Mouse (Mus musculus) embryonic stem cell, embryonic (primary cell): ENCODE data around the gene Pdk2.

Experiments
- CTCF ChIA-PET, 4 experiments: fragments of 300-600 bp in 2 of 4; fragments of 350-600 bp in 2 of 4; sonication (Branson Sonifier 250); formaldehyde crosslinking; loops; one replicate each; lab custom pipeline; 2022; ENCODE audit warnings: inconsistent platforms in 2 of 4; lab: Charles Lee
- POLR2A ChIA-PET, 4 experiments: fragments of 300-600 bp in 2 of 4; fragments of 350-600 bp in 2 of 4; sonication (Branson Sonifier 250); formaldehyde crosslinking; loops; one replicate each; lab custom pipeline; 2022; ENCODE audit warnings: antibody characterized with exemption in 4 of 4, inconsistent platforms in 1 of 4; lab: Charles Lee

Pdk2 gene

DNA sequence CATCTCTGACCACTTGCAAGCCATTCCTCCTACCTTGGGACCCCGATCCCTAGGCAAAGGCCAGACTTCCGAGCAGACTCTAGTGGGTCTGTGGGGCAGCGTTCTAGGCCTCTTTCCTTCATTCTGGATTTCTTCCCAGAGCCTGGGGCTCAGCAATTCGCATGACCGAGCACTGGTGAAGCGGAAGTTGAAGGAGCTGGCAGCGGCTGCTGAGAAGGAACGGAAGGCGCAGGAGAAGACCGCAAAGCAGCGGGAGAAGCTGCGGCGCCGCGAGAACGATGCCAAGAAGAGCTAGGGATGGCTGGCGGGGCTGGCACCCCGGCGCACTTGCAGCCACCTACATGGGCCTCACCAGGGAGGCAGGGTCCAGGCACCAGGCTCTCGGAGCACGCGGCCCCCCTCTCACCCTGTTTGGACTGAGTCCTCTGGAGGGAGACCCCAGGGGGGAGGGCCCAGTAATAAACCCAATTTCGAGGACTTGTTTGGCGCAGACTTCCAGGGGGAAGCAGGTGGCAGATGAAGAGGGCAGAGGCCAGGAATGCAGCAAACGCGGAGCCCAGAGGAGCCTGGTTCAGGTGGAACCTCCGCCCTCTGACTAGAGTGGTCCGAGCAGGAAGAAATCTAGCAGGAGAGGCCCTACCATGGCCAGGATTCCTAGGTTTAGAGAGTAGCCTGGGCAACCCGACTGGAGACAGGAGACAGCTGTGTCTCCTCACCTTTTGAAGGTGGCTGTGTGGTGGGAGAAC, 16.5 kb downstream of the Pdk2 start:
- ChIA-PET POLR2A (interaction anchor here in 3 of 4 experiments (0.6 to 1.8 kb wide), 8 partner anchors 9 to 89 kb away, joined by 3 to 5 read pairs (median 4); no protein-coding TSS in a partner anchor), CTCF (interaction anchor here in 3 of 4 experiments (0.6 to 1.7 kb wide), 7 partner anchors 8 to 227 kb away, joined by 3 to 6 read pairs (median 4); partner anchors contain the start of gene Pdk2 (in 2 of the 3))

DNA sequence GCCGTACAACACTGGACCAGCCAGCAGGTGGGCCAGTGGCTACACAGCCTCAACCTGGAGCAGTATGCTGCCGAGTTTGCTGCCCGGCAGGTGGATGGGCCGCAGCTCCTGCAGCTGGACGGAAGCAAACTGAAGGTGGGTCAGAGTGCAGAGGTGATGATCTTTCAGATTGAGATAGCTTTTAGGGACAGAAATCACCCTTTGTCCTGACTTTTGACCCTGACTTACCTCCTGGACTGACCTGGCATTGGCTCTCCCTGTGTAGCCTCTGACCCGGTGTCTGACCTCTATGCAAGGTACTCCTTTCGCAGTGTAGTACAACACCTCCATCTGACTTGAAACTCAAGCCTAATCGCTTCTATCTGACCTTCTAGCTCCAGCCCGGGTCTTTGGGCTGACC, 17.7 kb downstream of the Pdk2 start:
- CTCF ChIA-PET, result interaction anchor here in 3 of 4 experiments (0.7 to 2.3 kb wide), 3 partner anchors 18 to 172 kb away, joined by 3 to 13 read pairs (median 3); no protein-coding TSS in a partner anchor
- POLR2A ChIA-PET, result interaction anchor here in 1 of 4 experiments (1.8 kb wide), 1 partner anchor 10 kb away, joined by 5 read pairs; no protein-coding TSS in a partner anchor

DNA sequence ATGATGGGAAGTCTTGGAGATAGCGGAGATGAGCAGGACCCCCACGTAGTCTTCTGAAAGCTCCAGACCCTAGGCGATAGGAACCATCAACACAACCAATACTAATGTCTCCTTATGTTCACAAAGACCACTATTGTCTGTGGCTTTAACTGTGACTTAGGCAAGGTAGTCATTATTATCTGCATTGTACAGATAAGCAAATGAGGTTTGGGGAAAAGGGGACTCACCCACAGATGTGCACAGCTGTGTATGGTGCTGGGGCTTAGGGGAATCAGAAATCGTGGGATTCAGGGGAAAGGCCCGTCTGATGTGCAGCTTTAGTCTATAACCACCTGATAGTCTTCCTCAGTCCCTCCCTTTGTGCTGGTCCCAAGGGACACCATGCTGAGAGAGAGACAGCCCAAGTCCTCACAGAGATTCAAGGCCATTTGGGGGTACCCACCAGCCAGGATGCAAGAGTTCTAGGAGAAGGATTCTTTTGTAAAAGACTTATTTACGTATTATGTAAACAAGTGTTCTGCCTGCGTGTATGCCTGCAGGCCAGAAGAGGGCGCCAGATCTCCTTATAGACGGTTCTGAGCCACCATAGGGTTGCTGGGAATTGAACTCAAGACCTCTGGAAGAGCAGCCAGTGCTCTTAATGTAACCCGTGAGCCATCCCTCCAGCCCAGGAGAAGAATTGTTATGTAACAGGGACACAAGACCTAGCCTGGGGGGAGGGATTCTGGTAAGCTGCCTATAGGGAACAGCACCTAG, 18.7 kb downstream of the Pdk2 start:
- ChIA-PET CTCF (interaction anchor here in 3 of 4 experiments (0.7 to 2.3 kb wide), 11 partner anchors 10 to 229 kb away, joined by 3 to 13 read pairs (median 3); no protein-coding TSS in a partner anchor), POLR2A (interaction anchor here in 2 of 4 experiments (1.0 to 2.0 kb wide), 2 partner anchors 19 to 20 kb away, joined by 3 to 5 read pairs; no protein-coding TSS in a partner anchor)

DNA sequence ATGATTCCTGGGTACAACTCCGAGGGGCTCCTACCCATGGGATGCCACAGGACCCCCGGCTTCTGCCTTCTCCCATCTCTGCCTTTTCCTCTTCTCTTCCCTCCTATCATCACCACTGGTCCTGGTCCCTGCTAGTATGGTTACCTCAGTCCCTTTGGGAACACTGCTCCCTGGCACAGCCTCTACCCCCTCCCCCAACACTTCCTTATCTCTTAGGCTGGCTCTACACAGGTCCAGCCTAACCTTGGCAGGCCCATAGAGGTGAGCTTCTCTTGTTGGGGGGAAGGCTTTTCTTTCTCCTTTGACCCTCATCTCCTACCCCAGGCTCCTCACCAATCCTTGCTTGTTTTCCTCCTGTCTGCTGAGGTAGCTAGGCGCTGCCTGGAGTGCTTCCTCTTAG, 25.7 kb downstream of the Pdk2 start:
- ChIA-PET CTCF (interaction anchor here in 2 of 4 experiments (0.6 to 2.8 kb wide), 3 partner anchors 15 to 46 kb away, joined by 3 to 13 read pairs (median 3); no protein-coding TSS in a partner anchor), POLR2A (interaction anchor here in 1 of 4 experiments (0.5 kb wide), 1 partner anchor 50 kb away, joined by 4 read pairs; no protein-coding TSS in a partner anchor)

DNA sequence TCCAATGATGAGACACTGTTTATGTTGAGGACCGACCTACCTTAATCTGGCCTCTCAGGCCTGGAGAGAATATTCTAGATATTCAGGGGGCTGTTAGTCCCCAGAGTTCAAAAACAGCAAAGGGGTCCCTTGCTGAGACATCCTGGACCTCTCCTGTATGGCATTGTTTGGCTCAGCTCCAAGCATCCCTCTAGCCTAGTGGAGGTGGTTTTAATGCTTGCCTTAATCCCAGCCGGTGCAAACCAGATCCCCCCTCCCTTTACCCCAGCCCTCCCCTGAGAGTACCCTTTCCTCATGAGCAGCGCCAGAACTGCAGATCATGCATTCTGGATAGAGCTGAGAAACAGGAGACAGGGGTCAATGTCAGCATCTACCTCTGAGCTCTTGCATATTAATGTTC, 28.7 kb downstream of the Pdk2 start:
- ChIA-PET CTCF (interaction anchor here in 3 of 4 experiments (0.5 to 1.8 kb wide), 4 partner anchors 10 to 202 kb away, joined by 3 to 7 read pairs (median 3); no protein-coding TSS in a partner anchor), POLR2A (interaction anchor here in 1 of 4 experiments (1.4 kb wide), 1 partner anchor 19 kb away, joined by 3 read pairs; no protein-coding TSS in a partner anchor)

DNA sequence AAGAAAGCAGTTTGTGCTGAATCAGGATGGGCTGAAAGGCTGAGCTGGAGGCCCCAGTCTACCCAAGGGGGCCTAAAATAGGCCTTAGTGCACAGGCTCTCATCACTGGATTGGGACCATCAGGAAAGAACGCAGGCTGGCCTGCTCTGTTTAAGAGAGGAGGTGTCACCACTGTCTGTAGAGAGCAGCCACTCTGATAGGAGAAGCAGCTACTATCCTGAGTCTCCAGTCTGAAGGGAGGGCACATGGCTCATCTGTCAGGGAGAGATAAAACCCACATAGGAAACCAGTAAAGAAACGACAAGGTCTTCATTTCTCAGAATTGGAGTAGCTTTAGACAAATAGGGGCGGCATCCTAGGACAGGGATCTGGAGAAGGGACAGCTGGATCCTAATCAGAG, 29.1 kb downstream of the Pdk2 start:
- ChIA-PET POLR2A (interaction anchor here in 1 of 4 experiments (1.4 kb wide), 1 partner anchor 19 kb away, joined by 3 read pairs; no protein-coding TSS in a partner anchor), CTCF (interaction anchor here in 3 of 4 experiments (0.5 to 1.8 kb wide), 8 partner anchors 10 to 202 kb away, joined by 3 to 7 read pairs (median 4); no protein-coding TSS in a partner anchor)

DNA sequence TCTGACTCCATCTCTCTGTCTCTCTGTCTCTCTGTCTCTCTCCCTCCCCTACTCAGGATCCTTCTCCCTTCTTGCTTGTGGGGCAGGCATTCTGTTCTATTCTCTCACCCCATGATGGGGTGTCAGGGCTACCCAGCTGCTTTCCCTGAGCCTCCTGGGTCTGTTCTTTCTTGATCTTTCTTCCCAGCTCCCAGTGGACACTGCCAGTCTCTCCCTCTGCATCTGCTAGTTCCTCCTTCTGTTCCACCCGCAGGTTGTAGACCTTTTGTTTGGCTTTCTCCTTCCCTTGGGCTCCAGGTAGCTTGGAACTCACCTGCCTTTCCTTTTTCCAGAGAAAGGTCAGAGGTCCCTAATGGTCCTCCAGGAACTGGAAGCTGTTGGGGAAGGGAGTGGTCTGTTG, 29.7 kb downstream of the Pdk2 start:
- CTCF ChIA-PET, result interaction anchor here (0.6 to 1.8 kb wide), 10 partner anchors 11 to 116 kb away, joined by 3 to 7 read pairs (median 4); no protein-coding TSS in a partner anchor

DNA sequence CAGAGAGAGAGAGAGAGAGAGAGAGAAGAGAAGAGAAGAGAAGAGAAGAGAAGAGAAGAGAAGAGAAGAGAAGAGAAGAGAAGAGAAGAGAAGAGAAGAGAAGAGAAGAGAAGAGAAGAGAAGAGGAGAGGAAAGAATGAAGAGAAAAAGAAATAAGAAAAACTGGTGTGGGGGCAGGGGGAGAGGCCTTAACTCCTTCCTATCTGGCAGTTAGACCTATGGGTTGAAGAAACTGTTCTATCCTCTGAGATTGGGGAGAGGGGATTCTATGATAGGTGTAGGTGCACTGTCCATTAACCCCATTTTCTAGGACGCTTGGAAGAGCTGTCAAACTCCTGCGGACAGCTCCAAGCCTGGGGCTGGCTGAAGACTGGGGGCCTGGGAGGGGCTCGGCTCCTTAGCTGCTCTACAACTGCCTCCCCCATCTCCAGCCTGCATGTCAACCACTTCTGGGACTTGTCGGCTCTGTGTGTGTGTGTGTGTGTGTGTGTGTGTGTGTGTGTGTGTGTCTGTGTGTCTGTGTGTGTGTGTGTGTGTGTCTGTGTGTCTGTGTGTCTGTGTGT, 30.2 kb downstream of the Pdk2 start:
- ChIA-PET CTCF (interaction anchor here (0.6 to 1.8 kb wide), 12 partner anchors 10 to 491 kb away, joined by 3 to 27 read pairs (median 4); no protein-coding TSS in a partner anchor), POLR2A (interaction anchor here in 3 of 4 experiments (0.5 to 1.4 kb wide), 4 partner anchors 9 to 993 kb away, joined by 3 to 4 read pairs (median 3); no protein-coding TSS in a partner anchor)

More for the DNA sequence above, 29.7 kb downstream of the Pdk2 start:
- POLR2A ChIA-PET, result interaction anchor here in 3 of 4 experiments (0.5 to 1.4 kb wide), 4 partner anchors 9 to 993 kb away, joined by 3 to 4 read pairs (median 3); no protein-coding TSS in a partner anchor

DNA sequence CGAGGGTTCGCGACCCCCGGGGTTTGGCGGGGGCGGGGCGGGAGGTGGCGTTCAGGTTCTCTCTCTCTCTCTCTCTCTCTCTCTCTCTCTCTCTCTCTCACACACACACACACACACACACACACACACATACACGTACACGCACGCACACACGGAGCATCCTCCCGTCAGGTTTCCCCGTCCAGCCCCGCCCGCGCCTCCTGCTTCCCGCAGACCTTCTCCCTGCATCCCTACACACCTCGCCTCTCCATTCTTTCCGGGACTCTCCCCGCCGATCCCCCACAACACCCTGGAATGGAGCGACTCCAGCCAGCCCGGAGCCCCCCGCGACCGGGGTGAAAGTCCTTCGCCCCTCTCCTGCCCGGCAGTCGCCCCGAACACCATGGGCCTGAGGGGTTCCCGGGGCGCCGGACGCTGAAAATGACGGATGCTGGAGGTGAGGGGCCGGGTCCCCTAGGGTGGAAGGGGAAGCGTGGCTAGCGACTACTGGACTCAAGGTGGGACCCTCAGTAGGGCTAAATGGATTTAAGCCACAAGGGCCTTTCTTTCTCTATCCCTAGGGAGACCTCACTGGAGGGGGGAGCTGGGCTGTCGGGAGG, 30.9 kb downstream of the Pdk2 start:
- ChIA-PET POLR2A (interaction anchor here in 1 of 4 experiments (1.3 kb wide), 1 partner anchor 10 kb away, joined by 4 read pairs; no protein-coding TSS in a partner anchor), CTCF (interaction anchor here in 2 of 4 experiments (0.7 to 1.6 kb wide), 7 partner anchors 10 to 492 kb away, joined by 3 to 27 read pairs (median 4); no protein-coding TSS in a partner anchor)

DNA sequence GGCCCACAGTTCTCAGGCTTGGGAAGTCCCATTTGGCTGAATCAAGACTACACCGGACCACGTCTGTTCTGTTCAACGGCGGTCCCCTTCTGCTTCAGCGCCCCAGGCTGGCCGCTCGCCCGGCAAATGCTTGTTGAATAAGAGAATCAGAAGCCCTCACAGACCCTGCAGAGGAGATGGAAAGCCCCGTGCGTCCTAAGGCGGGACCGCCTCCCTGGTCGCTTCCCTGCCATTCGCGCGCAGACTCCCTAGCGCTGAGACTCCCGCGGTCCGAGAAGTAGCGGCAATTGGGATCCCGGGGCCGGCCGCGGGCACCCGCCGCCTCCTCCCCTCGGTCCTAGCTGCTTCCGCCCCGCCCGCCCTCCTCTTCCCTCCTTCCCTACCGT, 31.5 kb downstream of the Pdk2 start, which contains the start of gene Samd14:
Gene Samd14 (plus strand): TSS at position 251 of the 386 bp plus-strand sequence.
- CTCF ChIA-PET, result interaction anchor here in 3 of 4 experiments (0.7 to 1.2 kb wide), 4 partner anchors 10 to 233 kb away, joined by 3 to 4 read pairs (median 3); no protein-coding TSS in a partner anchor
- POLR2A ChIA-PET, result interaction anchor here in 1 of 4 experiments (4.6 kb wide), 1 partner anchor 15 kb away, joined by 22 read pairs; no protein-coding TSS in a partner anchor

DNA sequence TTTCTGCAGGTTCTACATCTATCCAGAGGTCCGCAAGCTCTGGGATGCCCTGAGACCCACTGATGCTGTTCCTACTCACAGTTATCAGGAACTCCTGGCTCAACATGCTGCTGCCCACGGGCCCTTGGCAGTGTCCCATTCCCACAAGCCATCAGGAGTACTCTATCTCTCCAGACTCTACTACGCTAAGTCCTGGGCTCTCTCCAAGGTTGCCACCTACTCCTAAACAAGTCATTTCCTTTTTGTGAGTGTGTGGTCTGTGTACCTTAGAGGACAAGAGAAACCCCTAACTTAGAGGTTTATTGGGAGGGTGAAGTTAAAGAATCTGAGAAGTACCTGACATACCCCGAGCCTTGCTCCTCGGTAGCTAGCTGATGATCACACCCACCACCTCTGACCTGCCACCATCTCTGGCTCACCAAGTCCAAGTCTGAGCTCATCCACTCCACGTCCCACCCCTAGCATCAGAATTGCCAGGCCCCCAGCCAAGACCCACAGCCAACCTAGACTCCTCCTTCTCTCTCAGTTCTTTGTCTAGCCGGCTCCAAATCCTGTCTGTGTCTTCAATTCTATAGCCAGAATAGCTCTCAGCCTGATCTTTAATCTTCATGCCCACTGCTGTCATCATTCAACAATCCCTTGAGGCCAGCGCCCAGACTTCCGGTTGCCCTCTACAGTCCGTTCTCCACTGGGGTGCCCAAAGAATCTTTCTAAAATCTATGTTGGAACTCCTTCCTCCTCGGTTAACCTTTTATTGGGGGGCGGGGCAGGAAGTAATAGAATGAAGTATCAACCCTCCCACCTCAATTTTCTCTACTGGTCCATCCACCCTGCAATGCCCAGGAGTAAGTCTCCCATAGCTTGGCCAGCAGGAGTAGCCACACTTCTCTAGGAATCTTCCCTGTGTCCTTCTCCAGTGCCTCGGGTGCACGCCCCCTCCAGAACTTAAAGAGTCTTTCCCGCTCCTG, 32.2 kb downstream of the Pdk2 start:
- ChIA-PET POLR2A (interaction anchor here in 1 of 4 experiments (4.6 kb wide), 1 partner anchor 15 kb away, joined by 22 read pairs; no protein-coding TSS in a partner anchor), CTCF (interaction anchor here in 3 of 4 experiments (0.5 to 1.2 kb wide), 5 partner anchors 11 to 234 kb away, joined by 3 to 8 read pairs (median 3); no protein-coding TSS in a partner anchor)

DNA sequence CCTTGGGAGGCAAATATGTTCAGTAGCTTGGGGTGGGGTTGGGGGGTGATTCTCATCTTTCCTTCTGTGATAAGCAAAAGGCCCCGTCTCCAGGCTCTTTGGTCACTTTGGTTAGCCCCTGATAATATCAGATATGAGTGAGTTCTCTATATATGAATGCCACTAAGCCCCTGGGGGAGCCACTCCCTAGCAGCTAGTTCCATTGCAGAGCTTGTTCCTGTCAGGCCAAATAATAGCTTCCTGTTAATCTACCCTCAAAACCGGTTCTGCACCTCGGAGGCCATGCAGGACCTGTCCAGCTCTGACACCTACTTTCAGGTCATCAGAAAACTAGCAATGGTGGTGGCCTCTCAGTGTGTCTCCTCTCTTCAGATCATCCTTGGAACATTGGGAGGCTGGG, 33.7 kb downstream of the Pdk2 start:
- ChIA-PET CTCF (interaction anchor here in 2 of 4 experiments (0.5 to 0.9 kb wide), 3 partner anchors 28 to 290 kb away, joined by 3 to 8 read pairs (median 4); no protein-coding TSS in a partner anchor), POLR2A (interaction anchor here in 2 of 4 experiments (0.7 to 4.6 kb wide), 8 partner anchors 11 to 49 kb away, joined by 3 to 22 read pairs (median 3); no protein-coding TSS in a partner anchor)

DNA sequence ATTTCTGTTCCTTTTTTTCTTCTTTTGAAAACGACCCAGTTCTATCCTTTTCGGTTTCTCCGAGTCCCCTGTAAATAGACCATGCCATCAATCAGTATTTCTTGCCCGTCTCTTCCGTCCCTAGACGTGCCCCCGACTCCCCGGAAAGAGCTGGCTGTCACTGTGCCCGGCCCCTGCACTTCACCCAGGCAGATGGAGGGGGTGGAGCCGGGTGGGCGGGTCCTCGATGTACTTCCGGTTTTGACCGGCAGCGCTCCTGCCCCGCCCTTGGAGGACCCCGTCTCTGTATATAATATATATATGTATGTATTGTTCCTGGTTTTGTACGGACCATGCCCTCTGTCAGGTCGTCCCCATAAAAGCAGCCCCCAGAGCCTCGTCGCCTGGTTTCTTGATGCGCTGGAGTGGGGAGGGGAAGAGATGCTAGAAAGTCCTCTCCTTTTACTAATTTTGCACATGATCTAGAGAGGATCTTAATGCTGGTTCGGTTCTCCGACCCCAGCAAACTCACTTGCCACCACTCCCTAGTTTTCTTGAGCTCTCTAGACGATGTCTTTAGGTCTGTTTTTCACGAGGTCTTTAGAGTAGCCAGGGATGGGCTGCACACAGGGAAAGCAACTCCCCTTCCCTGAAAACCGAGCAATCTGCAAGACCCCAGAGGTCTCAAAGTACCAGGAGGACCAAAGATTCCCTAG, 34.5 kb downstream of the Pdk2 start:
- ChIA-PET CTCF (interaction anchor here in 3 of 4 experiments (0.5 to 1.0 kb wide), 4 partner anchors 20 to 509 kb away, joined by 3 to 8 read pairs (median 4); no protein-coding TSS in a partner anchor), POLR2A (interaction anchor here in 2 of 4 experiments (0.5 to 4.6 kb wide), 10 partner anchors 12 to 378 kb away, joined by 3 to 22 read pairs (median 4); partner anchors contain the start of genes Ppp1r9b (in 1 of the 2) and Slc35b1 (in 1 of the 2))

DNA sequence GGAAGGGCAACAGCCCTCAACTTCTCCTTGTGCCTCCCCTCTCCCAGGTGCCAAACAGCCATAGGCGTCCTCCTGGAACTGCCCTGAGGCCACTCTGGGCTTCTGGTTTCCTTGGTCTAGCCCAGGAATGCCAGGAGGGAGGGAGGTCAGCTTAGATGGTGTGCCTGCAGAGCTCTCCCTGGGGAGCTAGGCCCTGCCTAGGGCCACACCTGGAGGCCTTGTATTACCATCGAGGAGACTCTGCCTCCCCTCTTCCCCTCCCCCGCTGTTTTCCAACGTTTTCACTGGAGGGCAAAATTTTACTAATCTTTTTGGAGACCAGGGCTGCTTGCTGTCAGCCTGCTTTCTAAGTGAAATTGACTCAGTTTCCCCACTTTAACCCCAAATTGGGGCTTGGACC, 35.1 kb downstream of the Pdk2 start:
- ChIA-PET CTCF (interaction anchor here in 1 of 4 experiments (1.0 kb wide), 1 partner anchor 19 kb away, joined by 3 read pairs; no protein-coding TSS in a partner anchor), POLR2A (interaction anchor here in 2 of 4 experiments (0.5 to 4.6 kb wide), 5 partner anchors 12 to 378 kb away, joined by 3 to 22 read pairs (median 3); partner anchors contain the start of gene Slc35b1 (in 1 of the 2))
